Mouse (Mus musculus) cerebellum, adult 2 months (tissue): Measurements from ENCODE around the gene Adgb. TPM values are rescaled to one million over a fixed set of nuclear protein-coding genes. Genes with fewer than 3 reads are reported as not detected.

Experiments used
- DNase-seq, 2 experiments: peaks; one replicate each; pipeline ENCODE4 v3.0.0; 2021
- H3K27ac ChIP-seq: fragments of 200-500 bp; 2 replicates; pipeline ENCODE4 v1.5.1; 2012; ENCODE audit warnings: low read length, control low read depth, inconsistent platforms; ENCODE audit not compliant: insufficient read depth
- H3K27me3 ChIP-seq: fragments of 200-500 bp; 2 replicates; pipeline ENCODE4 v1.6.1; 2012; ENCODE audit warnings: inconsistent platforms, mild to moderate bottlenecking, low read length, moderate library complexity; ENCODE audit not compliant: control insufficient read depth, insufficient read depth
- H3K4me1 ChIP-seq: fragments of 200-500 bp; 2 replicates; pipeline ENCODE4 v1.6.1; 2011; ENCODE audit warnings: low read length; ENCODE audit not compliant: control insufficient read depth, insufficient read depth
- H3K4me3 ChIP-seq: fragments of 200-500 bp; replicated peaks from 2 replicates; pipeline ENCODE3; 2011; ENCODE audit warnings: mild to moderate bottlenecking, low read depth, low read length, control low read depth; ENCODE audit not compliant: insufficient read depth
- CTCF ChIP-seq: fragments of 200-500 bp; IDR thresholded peaks from 2 replicates; pipeline ENCODE4 v1.5.1; 2011; ENCODE audit warnings: low read depth, mild to moderate bottlenecking, control low read depth, low read length, moderate library complexity, borderline replicate concordance; ENCODE audit not compliant: insufficient read depth
- POLR2A ChIP-seq: fragments of 200-500 bp; IDR thresholded peaks from 2 replicates; pipeline ENCODE4 v1.6.1; 2011; ENCODE audit warnings: low read length, control low read depth, borderline replicate concordance; ENCODE audit not compliant: insufficient read depth
- WGBS: fragments of 180-500 bp; shearing (Covaris S2); methylation state at CpG from one replicate; pipeline ENCODE4 v1.1.7; 2018; 5-methylcytosine and 5-hydroxymethylcytosine counted together
- polyA plus RNA-seq: library from polyadenylated mRNA; depleted of rRNA; stranded (reverse); fragments of >200 nt; gene quantifications from 2 replicates; pipeline ENCODE4 v1.2.3, GENCODE M21; 2012

Adgb gene
- polyA plus RNA-seq, 1 experiment, result 0.23 TPM

- Histone ChIP-seq H3K27ac (no peak overlapping the region), H3K4me3 (no peak overlapping the region), H3K4me1 (no peaks in the 10 kb centered on the region), H3K27me3 (no peaks in the 10 kb centered on the region)
- no peak for DNase-seq
- 82% methylated on average over 4 of the region's 4 CpGs for WGBS
- TF ChIP-seq POLR2A (no peak), CTCF (no peak)
These were observed 76.2 kb downstream of the Adgb start for GRCm38 (mm10) chr10:10395784-10396481.

- Histone ChIP-seq H3K27ac (no peak overlapping the region), H3K4me3 (no peak overlapping the region), H3K4me1 (no peaks in the 10 kb centered on the region), H3K27me3 (no peaks in the 10 kb centered on the region)
- WGBS, result 19% methylated on average over 1 of the region's 1 CpGs
- no peak for TF ChIP-seq POLR2A
- TF ChIP-seq CTCF, result no peak
- DNase-seq, result no peak
These were observed 97.5 kb downstream of the Adgb start for GRCm38 (mm10) chr10:10374629-10375028.

DNA sequence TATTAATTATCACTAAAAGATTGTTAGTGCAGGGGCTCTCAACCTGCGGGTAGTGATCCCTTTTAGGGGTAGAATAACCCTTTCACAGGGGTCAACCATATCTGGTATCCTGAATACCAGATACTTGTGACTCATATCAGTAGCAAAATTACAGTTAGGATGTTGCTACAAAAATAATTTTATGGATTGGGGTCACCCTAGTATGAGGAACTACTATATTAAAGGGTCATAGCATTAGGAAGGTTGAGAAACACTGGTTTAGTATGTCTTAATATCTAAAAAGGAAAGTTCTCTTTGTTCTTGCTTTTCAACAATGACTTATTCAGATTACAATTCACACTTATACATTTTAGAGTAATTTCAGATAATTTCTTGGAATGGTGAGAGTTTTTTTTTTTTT, 108.1 kb downstream of the Adgb start:
- WGBS, result 83% methylated on average over 1 of the region's 1 CpGs
- TF ChIP-seq POLR2A (no peak), CTCF (no peak)
- H3K4me1 ChIP-seq, result no peaks in the 10 kb centered on the region
- H3K27me3 ChIP-seq, result no peaks in the 10 kb centered on the region
- no peak overlapping the region for H3K4me3 ChIP-seq
- no peak for DNase-seq
- H3K27ac ChIP-seq, result no peak overlapping the region

GRCm38 (mm10) chr10:10355605-10356227, 116.4 kb downstream of the Adgb start:
- no peak for TF ChIP-seq POLR2A
- TF ChIP-seq CTCF, result peak; percentile 36; the same call in 1 of the 2 replicates
- peak; percentile 15 to 46 for DNase-seq
- Histone ChIP-seq H3K27me3 (no peaks in the 10 kb centered on the region), H3K4me1 (no peaks in the 10 kb centered on the region), H3K27ac (no peak overlapping the region), H3K4me3 (no peak overlapping the region)
- 10% methylated on average over 3 of the region's 3 CpGs for WGBS

- H3K27me3 ChIP-seq, result no peaks in the 10 kb centered on the region
- no peak overlapping the region for H3K27ac ChIP-seq
- TF ChIP-seq CTCF, result no peak
- TF ChIP-seq POLR2A, result no peak
- WGBS, result 88% methylated on average over 3 of the region's 3 CpGs
- no peak for DNase-seq
- H3K4me1 ChIP-seq, result no peaks in the 10 kb centered on the region
- no peak overlapping the region for H3K4me3 ChIP-seq
These were observed 119.9 kb downstream of the Adgb start for GRCm38 (mm10) chr10:10352184-10352583.

DNA sequence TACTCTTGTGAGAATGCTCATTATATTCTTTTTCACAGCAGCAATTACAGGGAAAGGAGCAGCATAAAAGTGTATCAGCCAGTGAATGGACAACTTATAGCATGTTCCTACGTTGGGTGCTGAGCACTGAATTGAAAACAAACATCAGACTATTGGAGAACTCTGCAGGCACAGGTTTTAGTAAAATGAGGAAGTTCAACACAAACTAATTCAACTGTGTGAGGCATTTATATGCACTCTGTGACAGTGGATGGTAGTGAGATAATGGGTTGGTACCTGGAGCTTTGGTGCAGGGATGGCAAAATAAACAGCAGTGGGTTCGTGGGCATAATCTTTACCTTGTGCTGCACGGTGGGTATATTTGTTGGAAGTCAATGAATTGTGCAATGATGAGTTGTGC, 121.6 kb downstream of the Adgb start:
- 85% methylated on average over 3 of the region's 3 CpGs for WGBS
- DNase-seq, result no peak
- Histone ChIP-seq H3K4me3 (no peak overlapping the region), H3K27me3 (no peaks in the 10 kb centered on the region), H3K4me1 (no peaks in the 10 kb centered on the region), H3K27ac (no peak overlapping the region)
- no peak for TF ChIP-seq CTCF
- TF ChIP-seq POLR2A, result no peak

DNA sequence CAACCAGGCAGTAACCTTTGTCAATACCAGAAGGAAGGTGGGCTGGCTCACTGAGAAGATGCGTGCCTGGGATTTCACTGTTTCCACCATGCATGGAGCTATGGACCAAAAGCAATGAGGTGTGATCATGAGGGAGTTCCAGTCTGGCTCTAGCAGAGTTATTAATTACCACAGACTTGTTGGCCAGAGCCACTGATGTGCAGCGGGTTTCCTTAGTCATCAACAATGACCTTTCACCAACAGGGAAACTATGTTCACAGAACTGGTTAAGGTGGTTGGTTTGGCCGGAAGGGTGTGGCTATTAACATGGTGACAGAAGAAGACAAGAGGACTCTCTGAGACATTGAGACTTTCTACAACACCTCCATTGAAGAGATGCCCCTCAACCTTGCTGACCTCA, 128.2 kb downstream of the Adgb start:
- no peak for DNase-seq
- H3K4me3 ChIP-seq, result no peak overlapping the region
- no peak overlapping the region for H3K27ac ChIP-seq
- no peak for TF ChIP-seq POLR2A
- TF ChIP-seq CTCF, result no peak
- no peaks in the 10 kb centered on the region for H3K27me3 ChIP-seq
- WGBS, result 93% methylated on average over 3 of the region's 3 CpGs
- no peaks in the 10 kb centered on the region for H3K4me1 ChIP-seq

GRCm38 (mm10) chr10:10325560-10325959, 146.6 kb downstream of the Adgb start:
- no peak overlapping the region for H3K27ac ChIP-seq
- WGBS, result 11% methylated on average over 2 of the region's 2 CpGs
- H3K4me1 ChIP-seq, result no peaks in the 10 kb centered on the region
- peak; percentile 16 to 28 for DNase-seq
- no peaks in the 10 kb centered on the region for H3K27me3 ChIP-seq
- no peak overlapping the region for H3K4me3 ChIP-seq
- no peak for TF ChIP-seq POLR2A
